Mouse (Mus musculus) E14TG2a.4 (cell line): ENCODE data around the gene Lrit3.

Experiments used
- CTCF ChIP-seq: conservative IDR thresholded peaks from 2 replicates; pipeline ENCODE4 v1.5.1; 2014; ENCODE audit warnings: low read length
- NANOG ChIP-seq: IDR thresholded peaks from 2 replicates; pipeline ENCODE4 v1.6.1; 2014; ENCODE audit warnings: borderline replicate concordance, low read length, mixed read lengths

DNA sequence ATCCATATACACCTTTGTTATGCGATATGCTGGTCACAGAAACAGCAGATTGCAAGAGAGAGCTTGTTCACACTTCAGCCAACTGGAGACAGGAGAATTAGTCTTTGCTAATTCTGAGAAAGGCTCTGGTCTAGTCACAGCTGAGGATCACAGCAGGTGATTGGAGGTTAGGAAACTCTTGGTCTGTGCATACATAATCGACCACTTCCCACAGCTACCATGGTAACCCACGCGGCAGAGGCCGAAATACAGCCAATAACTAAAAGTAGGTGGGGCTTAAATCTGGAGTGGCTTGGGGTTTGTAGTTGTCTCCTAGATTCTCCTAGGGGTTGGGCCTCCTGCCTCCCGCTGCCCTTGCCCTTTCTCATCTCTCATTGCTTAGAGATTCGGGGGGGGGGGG lies 34.2 kb upstream of the Lrit3 start:
- TF ChIP-seq NANOG (no peak), CTCF (no peak)
